Mouse (Mus musculus) bone marrow, adult 2 months (tissue): Measurements from ENCODE around the gene Gpld1.

Source experiments
- CTCF ChIP-seq: fragments of 200-500 bp; IDR thresholded peaks from 2 replicates; pipeline ENCODE4 v1.5.1; 2011; ENCODE audit warnings: low read length, control low read depth; ENCODE audit not compliant: control insufficient read depth, insufficient read depth
- POLR2A ChIP-seq: fragments of 200-500 bp; IDR thresholded peaks from 2 replicates; pipeline ENCODE4 v1.6.1; 2011; ENCODE audit warnings: low read depth, mild to moderate bottlenecking, control low read depth, low read length, borderline replicate concordance; ENCODE audit not compliant: control insufficient read depth

GRCm38 (mm10) chr13:24945567-24945966 is 2.6 kb downstream of the Gpld1 start:
- TF ChIP-seq CTCF = no peak
- no peak for TF ChIP-seq POLR2A
